1 mouse cellular context compared by ENCODE assay signal in genomic region chr8:122766647-122767200, GRCm38 (mm10).
TF ChIP-seq lines count a peak whose summit lies in the region.

No protein-coding gene starts in this region.

TF ChIP-seq in MEL, 35 proteins besides CTCF, POLR2A, EP300 and RAD21 (continued from another document):
- TF ChIP-seq TAL1 (IDR thresholded peaks at IDR 0.05; ENCODE audit: low read length) (no peak), POLR2AphosphoS2 (IDR thresholded peaks at IDR 0.05; ENCODE audit: low read length) (no peak), KAT2A (conservative IDR thresholded peaks at IDR 0.05; ENCODE audit: low read depth, low read length) (no peak)
